Mouse (Mus musculus): ENCODE measurements at regions not wholly inside any gene's neighbourhood (a gene's known extent, or its start where the extent isn't known, plus 50 kb on each side); places are given as distances from the start of the nearest gene placed in this dataset.

DNA sequence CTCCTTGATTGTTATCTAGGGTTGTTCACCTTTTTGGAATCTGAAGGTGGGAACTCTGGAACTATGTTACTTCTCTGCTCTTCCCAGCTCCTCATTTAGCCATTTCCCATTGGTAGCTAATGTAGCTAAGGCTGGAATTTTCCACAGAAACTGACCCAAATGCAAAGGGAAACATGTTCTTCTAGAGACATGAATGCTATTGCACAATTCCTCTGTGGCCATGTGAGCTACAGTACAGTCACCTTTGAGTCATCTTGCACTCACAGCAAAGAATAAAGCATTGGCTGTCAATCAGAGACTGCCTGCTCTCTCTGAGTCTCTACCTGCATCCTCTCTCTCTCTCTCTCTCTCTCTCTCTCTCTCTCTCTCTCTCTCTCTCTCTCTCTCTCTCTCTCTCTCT is 378.1 kb downstream of the Dcdc2c start:
- TF ChIP-seq CTCF (IDR thresholded peaks at IDR 0.05; ENCODE audit: control insufficient read depth, insufficient read depth, low read length) (no peak), POLR2A (IDR thresholded peaks at IDR 0.05; ENCODE audit: borderline replicate concordance, control insufficient read depth, low read depth, low read length) (no peak)

Measured in bone marrow, adult 2 months (tissue).